13 mouse cellular contexts compared by ENCODE assay signal in genomic region chr14:56903039-56903438, GRCm38 (mm10).
"Had no signal": no experiment of that assay in that cellular context is flagged by ENCODE, and none has a peak within 500 bp of the region (broad histone marks: within the 10 kb centered on the region; RNA-seq: fewer than 3 reads in every experiment).

No protein-coding gene starts in this region.

- H3K9me3 ChIP-seq: limb, embryonic 12.5 days; megakaryocyte, embryonic 14.5 days; neural tube, embryonic 12.5 days; stomach, embryonic 15.5 days had no signal

- H3K9ac ChIP-seq: limb, embryonic 12.5 days; midbrain, embryonic 13.5 days; neural tube, embryonic 12.5 days; stomach, embryonic 15.5 days had no signal

- ATAC-seq: midbrain, embryonic 13.5 days had no signal

- H3K4me1 ChIP-seq: limb, embryonic 12.5 days; neural tube, embryonic 12.5 days; stomach, embryonic 15.5 days had no signal

- H3K27me3 ChIP-seq: limb, embryonic 12.5 days; megakaryocyte, embryonic 14.5 days; midbrain, embryonic 13.5 days; neural tube, embryonic 12.5 days; stomach, embryonic 15.5 days had no signal

- H3K4me3 ChIP-seq: layer of hippocampus, adult 2 months; limb, embryonic 12.5 days; megakaryocyte, embryonic 14.5 days; midbrain, embryonic 13.5 days; neural tube, embryonic 12.5 days; stomach, embryonic 15.5 days had no signal

- H3K27ac ChIP-seq: layer of hippocampus, adult 2 months; limb, embryonic 12.5 days; midbrain, embryonic 13.5 days; neural tube, embryonic 12.5 days; stomach, embryonic 15.5 days had no signal

- H3K4me2 ChIP-seq: limb, embryonic 12.5 days; midbrain, embryonic 13.5 days; neural tube, embryonic 12.5 days; stomach, embryonic 15.5 days had no signal

- DNase-seq: kidney, adult 11 months; kidney, postnatal 10 days; kidney, postnatal 4 days; liver; lung, postnatal 36 days; retina, postnatal 1 day; thymus, postnatal 4 days had no signal
